Mouse (Mus musculus) frontal cortex, postnatal 36 days (tissue): Measurements from ENCODE around the gene Mul1.
A peak's percentile ranks its signal among the peaks of the same experiment; 100 is the strongest.
"Not testable (repeated sequence)": the region's sequence is repeated elsewhere in the genome, so short reads cannot be mapped to it uniquely, and the experiment has no call there.

Source experiments
- DNase-seq, 2 experiments: peaks; one replicate each; pipeline ENCODE4 v3.0.0; 2022; ENCODE audit warnings: low spot score in 2 of 2

Mul1 gene

GRCm38 (mm10) chr4:138434347-138435316, at the start of gene Mul1:
Gene Mul1, plus strand, starts transcription at chr4:138434671.
- peak; percentile 97 to 98 for DNase-seq

GRCm38 (mm10) chr4:138393703-138394102, 40.8 kb upstream of the Mul1 start:
- DNase-seq: peak in 1 of 2 experiments; percentile 39

GRCm38 (mm10) chr4:138395087-138395970, 39.1 kb upstream of the Mul1 start:
- DNase-seq: peak; percentile 53 to 63

- peak; percentile 84 to 86 for DNase-seq
Observed at GRCm38 (mm10) chr4:138395971-138396645, 38.4 kb upstream of the Mul1 start, which contains the start of gene Fam43b. Gene Fam43b, minus strand, starts transcription at chr4:138396528.

GRCm38 (mm10) chr4:138396711-138397110, 37.8 kb upstream of the Mul1 start:
- DNase-seq: no peak

GRCm38 (mm10) chr4:138404806-138405205, 29.7 kb upstream of the Mul1 start:
- DNase-seq: peak in 1 of 2 experiments; percentile 20

- DNase-seq: no peak
Observed at GRCm38 (mm10) chr4:138407479-138408194, 26.8 kb upstream of the Mul1 start.

GRCm38 (mm10) chr4:138411011-138411410, 23.5 kb upstream of the Mul1 start:
- DNase-seq: no peak

- no peak for DNase-seq
Observed at GRCm38 (mm10) chr4:138411504-138412121, 22.9 kb upstream of the Mul1 start.

GRCm38 (mm10) chr4:138414725-138415124, 19.7 kb upstream of the Mul1 start:
- peak; percentile 63 to 69 for DNase-seq

- DNase-seq: peak; percentile 58 to 68
Observed at GRCm38 (mm10) chr4:138415991-138416390, 18.5 kb upstream of the Mul1 start.

GRCm38 (mm10) chr4:138416414-138416813, 18.1 kb upstream of the Mul1 start:
- DNase-seq: no peak

GRCm38 (mm10) chr4:138417882-138418281, 16.6 kb upstream of the Mul1 start:
- no peak for DNase-seq

- no peak for DNase-seq
Observed at GRCm38 (mm10) chr4:138418340-138418957, 16.0 kb upstream of the Mul1 start.

GRCm38 (mm10) chr4:138425028-138425427, 9.4 kb upstream of the Mul1 start:
- no peak for DNase-seq

GRCm38 (mm10) chr4:138425604-138426003, 8.9 kb upstream of the Mul1 start:
- not testable (repeated sequence) for DNase-seq

- peak; percentile 92 to 94 for DNase-seq
Observed at GRCm38 (mm10) chr4:138426778-138427705, 7.4 kb upstream of the Mul1 start.

GRCm38 (mm10) chr4:138429778-138430177, 4.7 kb upstream of the Mul1 start:
- peak in 1 of 2 experiments; percentile 50 for DNase-seq

- no peak for DNase-seq
Observed at GRCm38 (mm10) chr4:138431340-138431739, 3.1 kb upstream of the Mul1 start.
